Mouse (Mus musculus): Measurements from ENCODE around the gene Clk3.

DNA sequence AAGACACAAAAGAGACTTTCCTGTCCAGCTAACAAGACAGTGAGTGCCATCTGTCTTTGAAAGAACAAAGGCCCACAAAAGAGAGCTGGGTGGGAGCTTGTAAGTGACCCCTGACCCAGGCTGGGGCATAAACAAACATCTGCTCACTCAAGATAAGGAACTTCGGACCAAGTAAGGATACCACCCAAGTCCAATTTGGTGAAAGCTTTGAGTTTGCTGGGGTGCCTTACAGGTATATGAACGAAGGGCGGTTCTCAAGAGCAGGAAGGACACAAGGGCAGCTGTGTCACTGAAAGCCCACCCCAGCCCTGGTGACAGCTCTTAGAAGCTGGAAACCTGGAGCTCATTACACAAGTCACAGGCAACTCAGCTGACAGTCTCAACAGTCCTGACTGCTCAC lies 8.1 kb upstream of the Clk3 start:
- TF ChIP-seq POLR2A (IDR thresholded peaks at IDR 0.05; ENCODE audit: control insufficient read depth, low read depth, low read length) (no peak), CTCF (IDR thresholded peaks at IDR 0.05; ENCODE audit: control insufficient read depth, insufficient read depth, insufficient replicate concordance, low read depth, low read length) (no peak)
